Mouse (Mus musculus) hindbrain, embryonic 11.5 days (tissue): ENCODE measurements around the gene Ube2o. TPM values are rescaled to one million over a fixed set of nuclear protein-coding genes. Genes with fewer than 3 reads are reported as not detected.

Experiments used
- ATAC-seq: fragments of 200-750 bp; cut with Nextera tagmentation; 2 replicates; pipeline ENCODE4 v1.8.0; 2017; ENCODE audit warnings: mild to moderate bottlenecking, moderate TSS enrichment, moderate library complexity; ENCODE audit not compliant: low FRiP score
- DNase-seq: peaks from one replicate; pipeline ENCODE4 v3.0.0-alpha.2; 2015; ENCODE audit warnings: low spot score
- H3K27ac ChIP-seq: fragments of 300-500 bp; sonication (generic); 2 replicates; pipeline ENCODE4 v1.5.1; 2014; ENCODE audit warnings: mild to moderate bottlenecking, low read depth, low read length
- H3K27me3 ChIP-seq: fragments of 300-500 bp; sonication (generic); 2 replicates; pipeline ENCODE4 v1.6.1; 2014; ENCODE audit warnings: mild to moderate bottlenecking, low read length, moderate library complexity, mixed read lengths; ENCODE audit not compliant: control insufficient read depth, insufficient read depth
- H3K36me3 ChIP-seq: fragments of 300-500 bp; sonication (generic); 2 replicates; pipeline ENCODE4 v1.6.1; 2014; ENCODE audit warnings: mild to moderate bottlenecking, low read length, moderate library complexity, mixed read lengths; ENCODE audit not compliant: control insufficient read depth, insufficient read depth
- H3K4me1 ChIP-seq: fragments of 300-500 bp; sonication (generic); replicated peaks from 2 replicates; pipeline ENCODE4 v1.6.1; 2014; ENCODE audit warnings: low read length, mixed read lengths; ENCODE audit not compliant: control insufficient read depth, insufficient read depth
- H3K4me2 ChIP-seq: fragments of 300-500 bp; sonication (generic); replicated peaks from 2 replicates; pipeline ENCODE4 v1.6.1; 2014; ENCODE audit warnings: mild to moderate bottlenecking, low read depth, low read length
- H3K4me3 ChIP-seq: fragments of 300-500 bp; sonication (generic); 2 replicates; pipeline ENCODE4 v1.5.1; 2014; ENCODE audit warnings: low read depth, low read length
- H3K9ac ChIP-seq: fragments of 300-500 bp; sonication (generic); 2 replicates; pipeline ENCODE4 v1.6.1; 2014; ENCODE audit warnings: low read depth, low read length
- H3K9me3 ChIP-seq: fragments of 300-500 bp; sonication (generic); 2 replicates; pipeline ENCODE4 v1.6.1; 2016; ENCODE audit warnings: low read length; ENCODE audit not compliant: control insufficient read depth
- WGBS: fragments of 180-500 bp; shearing (Covaris S2); extraction: QIAGEN DNeasy Blood & Tissue Kit; methylation state at CpG from one replicate; pipeline ENCODE4 v1.1.7; 2014; 5-methylcytosine and 5-hydroxymethylcytosine counted together
- polyA plus RNA-seq: library from polyadenylated mRNA; unstranded; fragments of >200 nt; fragmentation: Nextera tagmentation; extraction: Ambion mirVana; gene quantifications from 2 replicates; pipeline ENCODE4 v1.2.1, GENCODE M21; 2014

Gene Ube2o
- polyA plus RNA-seq, 1 experiment from 2014 or later: 17.5 TPM

DNA sequence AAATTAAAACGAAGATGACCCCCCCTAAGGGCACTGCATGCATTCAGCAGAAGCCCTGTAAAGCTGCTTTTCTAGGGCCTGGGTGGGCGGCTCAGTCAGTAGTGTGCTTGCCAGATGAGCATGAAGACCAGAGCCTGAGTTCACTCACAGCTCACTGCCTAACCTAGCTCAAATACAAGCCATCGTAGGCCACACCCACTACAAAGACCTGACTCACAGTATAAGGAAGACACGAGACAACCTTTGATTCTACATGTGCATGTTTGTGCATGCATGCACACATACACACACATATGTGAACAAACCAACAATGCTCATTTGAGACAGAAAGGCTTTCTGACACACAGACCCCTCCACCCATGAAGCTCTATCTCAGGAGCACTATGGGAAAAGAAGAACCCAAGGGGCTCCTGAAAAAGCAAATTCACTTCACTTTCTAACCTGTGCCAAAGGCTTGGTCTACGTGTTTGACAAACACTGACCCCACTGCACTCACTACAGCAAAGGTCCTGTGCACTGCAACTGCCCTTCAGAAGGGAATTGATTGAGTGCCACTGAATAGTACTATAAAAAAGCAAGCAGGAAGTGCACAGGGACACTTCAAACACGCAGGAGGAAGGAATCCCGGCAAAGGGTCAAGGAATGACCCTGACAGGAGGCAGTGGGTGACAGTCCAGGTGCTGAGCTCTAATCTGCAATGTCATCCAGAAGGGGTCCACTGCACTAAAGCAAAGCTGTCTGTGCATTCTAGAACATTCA lies 15.8 kb downstream of the Ube2o start:
- H3K9me3 ChIP-seq: no peaks in the 10 kb centered on the region
- DNase-seq (no peak), ATAC-seq (no peak)
- no peak overlapping the region for H3K4me3 ChIP-seq
- H3K27me3 ChIP-seq: no peaks in the 10 kb centered on the region
- H3K36me3 ChIP-seq: 0 out of 2 replicates have a peak, but pooled peaks cover 3% of the 10 kb centered on the region
- 77% methylated on average over 7 of the region's 7 CpGs for WGBS
- H3K9ac ChIP-seq: no peak overlapping the region
- H3K27ac ChIP-seq: no peak overlapping the region
- no peak overlapping the region for H3K4me2 ChIP-seq
- H3K4me1 ChIP-seq: no peaks in the 10 kb centered on the region

DNA sequence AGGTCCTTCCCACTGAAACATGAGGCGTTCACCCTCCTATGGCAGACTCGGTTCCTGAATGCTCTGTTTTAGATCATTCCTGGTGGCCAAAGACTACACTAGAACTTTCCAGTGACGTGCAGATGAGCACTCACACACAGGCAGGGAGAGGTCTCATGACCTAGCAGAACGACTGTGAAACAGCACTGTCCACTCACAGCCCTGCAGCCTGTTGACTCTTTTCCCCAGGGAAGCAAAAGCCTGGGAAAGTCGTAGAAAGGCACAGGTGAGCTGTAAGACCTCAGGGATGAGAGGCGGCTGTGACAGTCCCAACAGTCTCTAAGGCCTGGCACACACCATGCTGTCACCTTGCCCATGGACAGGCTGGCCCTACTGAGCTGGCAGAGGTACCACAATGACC lies 24.9 kb downstream of the Ube2o start:
- 72% methylated on average over 6 of the region's 6 CpGs for WGBS
- ATAC-seq: no peak
- peaks cover 4% of the 10 kb centered on the region; the same call in 1 of the 2 replicates for H3K4me1 ChIP-seq

DNA sequence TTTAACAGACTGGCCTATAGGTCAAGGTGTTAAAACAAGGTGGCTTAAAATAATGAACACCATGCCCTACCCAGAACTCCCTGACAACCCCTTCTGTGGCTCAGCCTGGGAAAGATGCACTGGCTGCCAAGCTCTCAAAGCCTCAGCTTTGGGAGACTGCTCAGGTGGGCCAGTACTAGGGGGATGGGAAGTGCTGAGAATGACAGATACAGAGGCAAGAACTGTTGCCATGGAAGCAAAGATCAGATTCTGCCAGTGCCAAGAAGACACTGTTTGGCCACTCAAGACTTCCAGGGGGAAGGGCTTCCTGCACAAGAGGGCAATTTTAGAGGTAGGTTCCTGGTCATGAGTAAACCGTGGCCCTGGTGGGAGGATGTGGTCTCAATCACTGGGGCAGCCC lies 25.7 kb downstream of the Ube2o start:
- Histone ChIP-seq H3K4me2 (no peak overlapping the region), H3K36me3 (no peaks in the 10 kb centered on the region), H3K4me3 (no peak overlapping the region), H3K9me3 (no peaks in the 10 kb centered on the region), H3K4me1 (peaks cover 4% of the 10 kb centered on the region; the same call in 1 of the 2 replicates), H3K27me3 (no peaks in the 10 kb centered on the region), H3K27ac (no peak overlapping the region), H3K9ac (no peak overlapping the region)
- DNase-seq (no peak), ATAC-seq (no peak)
- WGBS: 61% methylated on average over 1 of the region's 1 CpGs

More for the DNA sequence above, 24.9 kb downstream of the Ube2o start:
- H3K27ac ChIP-seq: no peak overlapping the region
- H3K4me3 ChIP-seq: no peak overlapping the region
- H3K4me2 ChIP-seq: no peak overlapping the region
- H3K27me3 ChIP-seq: no peaks in the 10 kb centered on the region
- DNase-seq: no peak
- H3K9ac ChIP-seq: no peak overlapping the region
- H3K36me3 ChIP-seq: no peaks in the 10 kb centered on the region
- no peaks in the 10 kb centered on the region for H3K9me3 ChIP-seq

DNA sequence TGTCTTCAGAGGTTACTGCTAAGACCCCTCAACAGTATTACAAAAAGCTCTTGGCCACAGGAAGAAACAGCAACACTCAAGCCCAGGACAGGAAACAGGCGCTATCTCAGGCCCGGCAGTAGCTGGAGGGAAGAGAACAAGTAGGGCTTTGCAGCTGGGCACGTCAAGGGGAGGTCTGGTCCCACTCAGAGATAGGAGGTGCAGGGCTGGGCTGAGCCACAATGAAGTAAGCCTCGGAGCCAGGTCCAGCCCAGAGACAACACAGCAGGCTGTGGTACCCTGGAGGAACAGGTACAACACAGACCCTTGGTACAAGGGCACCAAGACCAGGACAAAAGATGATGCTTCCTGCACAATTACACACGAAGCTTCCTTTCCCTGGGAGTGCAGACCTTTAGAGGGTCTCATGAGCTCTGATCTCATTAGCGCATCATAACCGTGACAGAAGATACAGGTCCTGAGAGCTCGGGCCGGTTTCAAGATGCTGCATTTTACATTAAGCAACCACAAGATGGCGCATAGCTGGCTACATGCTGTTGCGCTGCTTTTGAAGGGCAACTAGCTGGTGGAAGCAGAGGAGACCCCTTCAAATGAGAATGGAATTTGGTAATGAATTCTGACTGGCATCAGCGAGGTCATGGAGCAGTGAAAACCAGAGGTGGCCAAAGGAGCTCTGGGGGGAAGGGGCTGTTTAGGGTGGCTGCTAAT lies 26.9 kb downstream of the Ube2o start:
- H3K4me2 ChIP-seq: no peak overlapping the region
- H3K27me3 ChIP-seq: no peaks in the 10 kb centered on the region
- peaks cover 4% of the 10 kb centered on the region; the same call in 1 of the 2 replicates for H3K4me1 ChIP-seq
- WGBS: 50% methylated on average over 12 of the region's 12 CpGs
- ATAC-seq: no peak
- H3K36me3 ChIP-seq: no peaks in the 10 kb centered on the region
- no peak overlapping the region for H3K27ac ChIP-seq
- no peaks in the 10 kb centered on the region for H3K9me3 ChIP-seq
- peak; percentile 72 for DNase-seq
- no peak overlapping the region for H3K4me3 ChIP-seq
- no peak overlapping the region for H3K9ac ChIP-seq

DNA sequence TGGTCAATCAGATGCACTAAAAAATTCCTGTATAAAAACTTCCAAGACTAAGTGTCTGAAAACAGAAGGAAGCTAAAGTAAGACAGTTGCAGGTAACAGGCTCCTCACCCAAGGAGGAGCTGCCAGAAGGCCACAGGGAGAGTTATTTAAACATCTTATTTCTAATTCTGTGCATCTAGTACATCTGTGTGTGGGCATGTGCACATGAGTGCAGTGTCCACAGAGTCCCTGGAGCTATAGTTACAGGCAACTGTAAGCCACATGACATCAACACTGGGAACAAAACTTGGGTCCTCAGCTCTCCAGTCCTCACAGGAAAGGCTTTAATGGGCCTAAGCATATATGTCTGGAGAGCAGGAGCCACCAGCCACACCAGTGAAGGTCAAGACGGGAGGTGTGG lies 29.1 kb downstream of the Ube2o start:
- Histone ChIP-seq H3K4me1 (peaks cover 4% of the 10 kb centered on the region; the same call in 1 of the 2 replicates), H3K4me3 (no peak overlapping the region), H3K27ac (no peak overlapping the region), H3K4me2 (no peak overlapping the region), H3K27me3 (no peaks in the 10 kb centered on the region), H3K9ac (no peak overlapping the region), H3K36me3 (no peaks in the 10 kb centered on the region), H3K9me3 (no peaks in the 10 kb centered on the region)
- 97% methylated on average over 1 of the region's 1 CpGs for WGBS
- ATAC-seq (no peak), DNase-seq (no peak)

DNA sequence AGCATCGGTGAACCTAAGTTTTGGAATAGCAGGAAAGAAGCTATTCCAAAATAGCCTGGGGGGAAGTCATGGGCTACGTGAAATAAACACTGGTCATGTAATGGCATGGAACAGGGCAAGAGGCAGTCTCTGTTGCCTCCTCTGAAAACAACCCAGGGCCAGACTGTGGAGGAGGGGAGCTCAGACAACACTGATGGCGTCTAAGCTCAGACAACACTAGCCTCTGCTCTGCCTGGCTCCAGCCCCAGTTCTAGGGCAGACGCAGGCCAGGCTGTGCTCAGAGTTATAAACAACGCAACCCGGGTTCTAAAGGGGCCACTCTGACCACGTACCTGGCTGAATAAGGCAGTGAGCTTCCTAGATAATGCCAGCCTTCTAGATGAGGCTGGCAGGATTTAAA lies 30.5 kb downstream of the Ube2o start:
- H3K4me2 ChIP-seq: no peak overlapping the region
- H3K9ac ChIP-seq: no peak overlapping the region
- ATAC-seq (no peak), DNase-seq (no peak)
- no peak overlapping the region for H3K27ac ChIP-seq
- no peaks in the 10 kb centered on the region for H3K9me3 ChIP-seq
- 83% methylated on average over 7 of the region's 7 CpGs for WGBS
- H3K4me3 ChIP-seq: no peak overlapping the region
- H3K27me3 ChIP-seq: no peaks in the 10 kb centered on the region
- peaks cover 4% of the 10 kb centered on the region; the same call in 1 of the 2 replicates for H3K4me1 ChIP-seq
- peaks cover 4% of the 10 kb centered on the region; the same call in 1 of the 2 replicates for H3K36me3 ChIP-seq

DNA sequence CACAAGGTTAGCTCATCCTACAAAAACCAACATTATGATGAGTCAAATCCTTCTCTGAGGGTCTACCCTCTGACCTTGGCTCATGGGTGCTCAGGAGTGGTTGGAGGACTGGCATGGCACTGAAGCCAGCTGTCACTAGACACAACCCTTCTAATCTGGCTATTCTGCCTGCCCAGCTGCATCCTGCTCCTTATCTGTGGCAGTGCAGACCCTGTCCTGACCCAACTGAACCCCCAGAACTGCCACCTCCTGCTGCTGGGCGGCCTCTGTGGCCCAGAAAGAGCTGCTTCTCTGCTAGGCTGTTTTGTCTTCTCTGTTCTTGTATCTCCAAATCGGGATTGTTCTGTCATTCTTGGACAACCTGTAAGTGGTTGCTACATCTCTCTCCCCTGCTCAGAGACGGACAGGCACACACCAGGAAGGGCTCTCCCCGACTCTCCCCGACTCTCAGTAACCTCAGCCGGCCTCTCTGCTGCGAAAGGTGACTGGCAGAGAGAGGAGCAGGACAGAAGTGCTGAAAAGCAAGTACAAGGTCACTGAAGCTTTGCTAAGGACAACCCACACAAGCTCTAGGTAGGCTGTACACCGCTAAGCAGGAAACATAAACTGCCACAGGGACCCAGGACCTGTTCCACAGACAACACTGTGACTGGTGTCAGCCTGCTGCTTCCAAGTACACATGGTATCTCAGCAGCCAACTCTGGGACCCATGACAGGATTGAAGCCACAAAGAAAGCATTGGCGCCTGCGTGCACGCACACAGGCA lies 31.8 kb downstream of the Ube2o start:
- Histone ChIP-seq H3K36me3 (peaks cover 11% of the 10 kb centered on the region; the same call in 1 of the 2 replicates), H3K4me3 (no peak overlapping the region), H3K27ac (no peak overlapping the region), H3K9ac (no peak overlapping the region), H3K4me1 (peaks cover 4% of the 10 kb centered on the region; the same call in 1 of the 2 replicates), H3K27me3 (no peaks in the 10 kb centered on the region), H3K9me3 (no peaks in the 10 kb centered on the region), H3K4me2 (no peak overlapping the region)
- DNase-seq (no peak), ATAC-seq (no peak)
- WGBS: 90% methylated on average over 11 of the region's 11 CpGs

DNA sequence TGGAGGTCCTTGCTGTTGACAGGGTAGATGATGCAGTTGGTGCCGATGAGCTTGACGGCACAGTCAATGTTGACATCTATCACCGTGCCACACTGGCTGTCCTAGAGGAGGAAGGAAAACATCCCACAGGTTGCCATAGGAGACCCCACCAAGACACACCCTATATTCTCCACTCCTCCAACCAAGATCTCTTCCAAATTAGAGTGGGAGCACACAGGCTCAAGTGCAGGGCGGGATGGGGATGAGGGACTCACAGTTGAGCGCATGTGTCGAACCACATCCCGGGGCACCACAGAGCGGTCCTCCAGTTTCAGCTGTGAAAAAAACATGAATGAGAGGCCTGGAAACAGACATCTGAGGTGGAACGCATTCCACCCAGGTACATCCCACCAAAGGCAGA lies 32.5 kb downstream of the Ube2o start:
- H3K9me3 ChIP-seq: no peaks in the 10 kb centered on the region
- H3K4me1 ChIP-seq: no peaks in the 10 kb centered on the region
- H3K9ac ChIP-seq: no peak overlapping the region
- H3K27me3 ChIP-seq: no peaks in the 10 kb centered on the region
- H3K4me3 ChIP-seq: no peak overlapping the region
- peaks cover 15% of the 10 kb centered on the region for H3K36me3 ChIP-seq
- H3K4me2 ChIP-seq: no peak overlapping the region
- no peak overlapping the region for H3K27ac ChIP-seq
- no peak for ATAC-seq
- DNase-seq: no peak
- 96% methylated on average over 9 of the region's 9 CpGs for WGBS
